Mouse (Mus musculus) macrophage (primary cell): Measurements from ENCODE around the gene Dlg1. TPM values are rescaled to one million over a fixed set of nuclear protein-coding genes. Genes with fewer than 3 reads are reported as not detected.

Experiments
- H3K27ac ChIP-seq: fragments of 350-480 bp; formaldehyde crosslinking; 2 replicates; pipeline ENCODE4 v1.9.0; 2021
- H3K36me3 ChIP-seq: fragments of 350-480 bp; formaldehyde crosslinking; 2 replicates; pipeline ENCODE4 v1.9.0; 2021; ENCODE audit errors: inconsistent target
- H3K4me3 ChIP-seq: fragments of 350-480 bp; formaldehyde crosslinking; 2 replicates; pipeline ENCODE4 v1.9.0; 2021; ENCODE audit errors: inconsistent target
- H3K79me2 ChIP-seq: fragments of 350-480 bp; formaldehyde crosslinking; 2 replicates; pipeline ENCODE4 v1.9.0; 2021; ENCODE audit errors: inconsistent target
- whole genome bisulfite sequencing: methylation state at CpG from one replicate; pipeline ENCODE4 v1.1.7; 2026; ENCODE audit warnings: inconsistent platforms; ENCODE audit not compliant: missing documents; 5-methylcytosine and 5-hydroxymethylcytosine counted together
- polyA plus RNA-seq: library from polyadenylated mRNA; stranded (reverse); fragments of 250-400 nt; gene quantifications from 3 replicates; pipeline ENCODE4 v1.2.4, GENCODE M21; 2018; ENCODE audit warnings: inconsistent platforms
- total RNA-seq, 78 experiments: library from RNA; depleted of rRNA; stranded (reverse); fragments of 250-400 nt; gene quantifications; 1 replicate in 9 of 78; 2 replicates in 24 of 78; 3 replicates in 43 of 78; 4 replicates in 2 of 78; pipeline ENCODE4 v1.2.4; 2018; ENCODE audit warnings: inconsistent platforms in 56 of 78

The Dlg1 gene
- total RNA-seq (2018; cell fraction: chromatin; rRNA removed) = 100 to 1,000 TPM in 20 of 26 experiments, 10 to 100 TPM in 6; 81.9 to 147 (median 109) TPM
- total RNA-seq (2018; cell fraction: cytosol; rRNA removed) = 10 to 100 TPM; 20.3 to 28.0 (median 25.2) TPM
- 100 to 1,000 TPM in 1 of 26 experiments, 10 to 100 TPM in 25; 35.8 to 110 (median 66.4) TPM for total RNA-seq (2018; cell fraction: nucleus; rRNA removed)
- polyA plus RNA-seq = 18.7 to 28.3 TPM (median 20.5 TPM) in 3 replicates

GRCm38 (mm10) chr16:31663379-31664286 is at the start of gene Dlg1:
Gene Dlg1, plus strand, starts transcription at chr16:31663443.
- Histone ChIP-seq H3K27ac (peak within 1 kb of the TSS; percentile 12; the same call in 1 of the 2 replicates), H3K79me2 (peaks cover 14% of the 10 kb centered on the region; the same call in 1 of the 2 replicates), H3K4me3 (peak within 1 kb of the TSS; percentile 63), H3K36me3 (no peaks in the 10 kb centered on the region)
- WGBS = 2% methylated on average over 43 of the region's 95 CpGs

DNA sequence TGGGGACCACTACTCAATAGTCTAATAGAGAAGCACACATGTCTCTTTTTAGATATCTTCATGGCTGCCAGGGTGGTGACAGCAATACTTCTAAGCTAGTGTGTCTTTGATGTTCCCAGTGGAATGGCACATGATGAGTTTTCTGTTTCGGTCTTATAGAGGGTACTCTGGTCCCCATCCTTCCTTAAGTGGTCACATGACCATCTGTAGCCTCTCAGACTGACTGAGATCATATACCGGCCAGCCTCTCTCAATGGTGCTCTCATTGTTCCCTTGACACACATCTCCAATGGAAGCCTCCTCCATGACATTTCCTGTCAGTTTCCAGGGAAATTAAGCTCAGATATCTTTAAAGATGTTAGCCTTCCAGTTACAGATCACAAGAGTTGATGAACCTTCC is 46.9 kb upstream of the Dlg1 start:
- WGBS = 80% methylated on average over 2 of the region's 2 CpGs
- Histone ChIP-seq H3K27ac (no peak overlapping the region), H3K36me3 (no peaks in the 10 kb centered on the region), H3K4me3 (no peak overlapping the region), H3K79me2 (no peaks in the 10 kb centered on the region)

DNA sequence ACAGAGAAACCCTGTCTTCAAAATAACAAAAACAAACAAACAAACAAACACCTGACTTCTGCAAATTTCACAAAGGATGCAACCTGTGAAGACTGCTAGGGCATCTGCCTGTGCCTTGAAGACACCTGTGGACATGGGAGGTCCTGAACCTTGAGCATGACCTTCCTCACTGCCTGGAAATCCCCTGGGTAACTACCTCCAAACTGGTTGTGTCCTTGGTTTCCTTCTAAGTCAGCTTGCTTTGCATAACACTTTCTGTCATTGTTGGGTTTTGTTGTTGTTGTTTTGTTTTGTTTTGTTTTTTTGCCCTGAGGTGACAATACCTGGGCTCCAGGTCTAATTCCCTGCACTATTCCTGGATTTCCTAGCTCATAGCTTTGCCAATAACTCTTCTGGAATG is 46.1 kb upstream of the Dlg1 start:
- H3K27ac ChIP-seq = no peak overlapping the region
- no peaks in the 10 kb centered on the region for H3K79me2 ChIP-seq
- H3K4me3 ChIP-seq = no peak overlapping the region
- H3K36me3 ChIP-seq = no peaks in the 10 kb centered on the region

DNA sequence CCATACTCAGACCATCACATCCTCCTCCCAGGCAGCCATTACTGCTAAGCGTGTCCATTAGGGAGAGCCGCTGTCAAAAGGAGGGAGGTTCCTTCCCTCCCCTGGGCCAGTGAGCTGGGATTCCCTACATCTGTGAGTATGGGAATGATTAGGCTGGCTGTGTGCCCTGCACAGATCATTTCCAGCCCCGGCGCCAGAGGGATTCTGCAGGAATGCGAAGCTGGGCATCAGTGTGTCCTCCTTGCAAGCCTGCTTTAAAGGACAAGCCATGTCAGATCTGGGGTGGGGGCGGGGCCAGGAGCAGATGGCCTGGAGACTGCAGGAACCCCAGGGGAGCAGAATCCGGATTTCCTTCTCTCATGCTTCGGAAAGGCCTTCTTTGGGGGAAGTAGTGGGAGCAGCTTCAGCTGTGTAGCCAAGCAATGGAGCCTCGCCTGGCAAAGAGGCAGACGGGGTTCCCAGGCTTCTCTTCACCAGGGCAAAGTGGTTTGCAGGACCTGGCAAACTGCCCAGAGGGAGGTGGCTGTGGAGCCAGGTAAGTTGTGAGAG is 45.3 kb upstream of the Dlg1 start:
- Histone ChIP-seq H3K27ac (no peak overlapping the region), H3K36me3 (no peaks in the 10 kb centered on the region), H3K79me2 (no peaks in the 10 kb centered on the region), H3K4me3 (no peak overlapping the region)
- WGBS = 56% methylated on average over 10 of the region's 10 CpGs

GRCm38 (mm10) chr16:31618671-31619070 is 44.6 kb upstream of the Dlg1 start:
- H3K27ac ChIP-seq = no peak overlapping the region
- no peaks in the 10 kb centered on the region for H3K79me2 ChIP-seq
- H3K4me3 ChIP-seq = no peak overlapping the region
- H3K36me3 ChIP-seq = no peaks in the 10 kb centered on the region
- 68% methylated on average over 9 of the region's 9 CpGs for WGBS

DNA sequence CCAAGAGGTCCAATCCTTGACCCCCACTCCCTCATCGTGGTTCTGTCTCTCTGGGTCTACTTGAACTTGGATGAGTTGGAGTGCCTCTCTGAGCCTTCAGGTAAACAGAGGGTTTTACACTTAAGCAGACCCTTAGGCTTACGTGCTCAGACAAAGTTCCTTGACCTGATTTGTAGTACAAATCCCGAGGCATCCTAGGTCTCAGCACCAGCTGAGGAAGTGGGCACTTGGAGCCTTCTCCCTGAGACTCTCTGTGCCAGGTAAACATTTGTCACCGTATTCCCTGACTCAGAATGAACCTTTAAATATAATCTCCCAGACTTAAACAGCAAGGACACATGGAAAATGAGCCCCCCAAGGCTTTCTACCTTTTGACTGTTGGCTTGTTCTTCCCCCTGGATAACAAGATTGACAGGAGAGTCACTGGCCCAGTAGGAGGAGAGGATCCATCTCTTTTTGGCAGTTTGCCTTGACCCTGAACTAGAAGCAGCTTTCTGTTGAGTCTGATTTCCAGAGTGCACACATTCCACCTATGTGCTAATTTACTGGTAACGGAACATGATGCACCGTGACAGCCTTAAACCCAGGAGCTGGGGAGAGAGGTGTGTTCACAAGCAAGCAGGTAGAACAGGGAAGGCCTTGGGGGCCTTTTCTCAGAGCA is 43.4 kb upstream of the Dlg1 start:
- no peaks in the 10 kb centered on the region for H3K79me2 ChIP-seq
- WGBS = 92% methylated on average over 6 of the region's 6 CpGs
- no peaks in the 10 kb centered on the region for H3K36me3 ChIP-seq
- H3K27ac ChIP-seq = no peak overlapping the region
- H3K4me3 ChIP-seq = no peak overlapping the region

GRCm38 (mm10) chr16:31622356-31622755 is 40.9 kb upstream of the Dlg1 start:
- Histone ChIP-seq H3K4me3 (no peak overlapping the region), H3K36me3 (no peaks in the 10 kb centered on the region), H3K27ac (no peak overlapping the region), H3K79me2 (no peaks in the 10 kb centered on the region)
- 100% methylated on average over 1 of the region's 1 CpGs for WGBS

DNA sequence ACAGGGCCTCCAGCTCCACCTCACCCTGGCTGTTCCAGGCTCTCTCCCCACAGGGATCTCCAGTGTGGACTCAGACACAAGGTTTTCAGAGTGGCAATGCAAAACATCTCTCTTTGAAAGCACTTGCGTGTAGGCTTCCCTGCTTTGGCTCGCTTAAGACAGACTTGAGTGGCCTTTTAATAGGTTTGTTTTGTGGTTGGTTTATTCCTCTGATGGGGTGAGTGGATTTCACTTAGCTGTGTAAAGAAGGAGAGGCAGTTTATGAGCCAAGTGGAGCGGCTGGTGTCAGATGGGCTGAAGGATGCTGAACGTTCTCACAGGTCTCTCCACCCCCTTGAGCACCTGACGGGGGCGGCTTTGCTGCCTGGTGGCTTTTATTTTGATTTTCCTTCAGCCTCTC is 40.1 kb upstream of the Dlg1 start:
- H3K36me3 ChIP-seq = no peaks in the 10 kb centered on the region
- no peak overlapping the region for H3K4me3 ChIP-seq
- 88% methylated on average over 6 of the region's 6 CpGs for WGBS

GRCm38 (mm10) chr16:31624749-31625148 is 38.5 kb upstream of the Dlg1 start:
- H3K27ac ChIP-seq = no peak overlapping the region
- no peak overlapping the region for H3K4me3 ChIP-seq
- 92% methylated on average over 1 of the region's 1 CpGs for WGBS
- no peaks in the 10 kb centered on the region for H3K36me3 ChIP-seq
- H3K79me2 ChIP-seq = no peaks in the 10 kb centered on the region

More for the DNA sequence above, 40.1 kb upstream of the Dlg1 start:
- Histone ChIP-seq H3K79me2 (no peaks in the 10 kb centered on the region), H3K27ac (no peak overlapping the region)

DNA sequence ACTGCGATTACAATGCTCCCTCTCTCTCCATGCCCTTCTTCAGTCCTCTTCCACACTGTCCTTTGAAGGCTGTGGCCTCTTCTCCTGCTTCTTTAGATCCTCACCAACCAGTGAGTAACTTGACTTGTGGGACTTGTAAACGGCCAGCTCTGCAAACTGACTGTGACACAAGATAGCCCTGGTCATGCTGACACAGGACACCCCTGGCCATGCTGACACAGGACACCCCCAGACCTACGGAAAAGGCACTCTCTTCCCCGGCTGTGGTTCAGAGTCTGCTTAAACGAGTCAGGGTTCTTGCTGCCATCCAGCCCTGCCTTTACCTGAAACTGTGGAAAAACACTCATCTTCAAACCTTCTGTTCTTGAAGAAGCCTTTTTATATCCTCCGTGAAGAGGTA is 36.9 kb upstream of the Dlg1 start:
- WGBS = 89% methylated on average over 6 of the region's 6 CpGs
- H3K36me3 ChIP-seq = no peaks in the 10 kb centered on the region
- no peaks in the 10 kb centered on the region for H3K79me2 ChIP-seq
- H3K4me3 ChIP-seq = no peak overlapping the region
- no peak overlapping the region for H3K27ac ChIP-seq

- WGBS = 98% methylated on average over 4 of the region's 4 CpGs
- no peaks in the 10 kb centered on the region for H3K79me2 ChIP-seq
Measured at GRCm38 (mm10) chr16:31630381-31630780, 32.9 kb upstream of the Dlg1 start.

DNA sequence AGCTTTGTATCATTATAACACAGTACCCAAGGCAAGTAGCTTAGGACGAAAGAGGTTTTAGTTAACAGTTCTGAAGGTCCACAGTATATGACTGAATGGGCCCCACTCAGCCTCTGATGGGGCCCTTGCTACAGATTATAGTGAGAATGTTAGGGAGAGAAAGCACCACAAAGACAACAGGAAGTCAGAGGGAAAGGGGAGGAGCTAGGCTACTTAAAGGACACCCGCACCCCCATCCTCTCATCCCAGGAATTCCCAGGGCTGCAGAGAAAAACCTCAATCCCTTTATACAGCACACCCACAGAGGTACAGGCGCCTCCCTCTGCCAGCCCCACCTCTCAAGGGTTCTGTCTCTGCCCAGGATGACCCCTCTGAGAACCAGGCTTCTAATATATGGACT is 32.2 kb upstream of the Dlg1 start:
- Histone ChIP-seq H3K79me2 (no peaks in the 10 kb centered on the region), H3K36me3 (no peaks in the 10 kb centered on the region), H3K4me3 (no peak overlapping the region), H3K27ac (no peak overlapping the region)
- 88% methylated on average over 3 of the region's 3 CpGs for WGBS

More at GRCm38 (mm10) chr16:31630381-31630780, 32.9 kb upstream of the Dlg1 start:
- Histone ChIP-seq H3K27ac (no peak overlapping the region), H3K36me3 (no peaks in the 10 kb centered on the region), H3K4me3 (no peak overlapping the region)

GRCm38 (mm10) chr16:31634371-31634770 is 28.9 kb upstream of the Dlg1 start:
- 93% methylated on average over 4 of the region's 4 CpGs for WGBS
- H3K27ac ChIP-seq = no peak overlapping the region
- H3K36me3 ChIP-seq = no peaks in the 10 kb centered on the region
- no peaks in the 10 kb centered on the region for H3K79me2 ChIP-seq
- H3K4me3 ChIP-seq = no peak overlapping the region

- Histone ChIP-seq H3K27ac (no peak overlapping the region), H3K79me2 (no peaks in the 10 kb centered on the region), H3K4me3 (no peak overlapping the region), H3K36me3 (no peaks in the 10 kb centered on the region)
- 83% methylated on average over 7 of the region's 7 CpGs for WGBS
Measured at GRCm38 (mm10) chr16:31638393-31638792, 24.9 kb upstream of the Dlg1 start.

GRCm38 (mm10) chr16:31639946-31640345 is 23.3 kb upstream of the Dlg1 start:
- Histone ChIP-seq H3K36me3 (no peaks in the 10 kb centered on the region), H3K27ac (no peak overlapping the region), H3K4me3 (no peak overlapping the region), H3K79me2 (no peaks in the 10 kb centered on the region)
- WGBS = 80% methylated on average over 4 of the region's 4 CpGs
